In the genomic region with DNA sequence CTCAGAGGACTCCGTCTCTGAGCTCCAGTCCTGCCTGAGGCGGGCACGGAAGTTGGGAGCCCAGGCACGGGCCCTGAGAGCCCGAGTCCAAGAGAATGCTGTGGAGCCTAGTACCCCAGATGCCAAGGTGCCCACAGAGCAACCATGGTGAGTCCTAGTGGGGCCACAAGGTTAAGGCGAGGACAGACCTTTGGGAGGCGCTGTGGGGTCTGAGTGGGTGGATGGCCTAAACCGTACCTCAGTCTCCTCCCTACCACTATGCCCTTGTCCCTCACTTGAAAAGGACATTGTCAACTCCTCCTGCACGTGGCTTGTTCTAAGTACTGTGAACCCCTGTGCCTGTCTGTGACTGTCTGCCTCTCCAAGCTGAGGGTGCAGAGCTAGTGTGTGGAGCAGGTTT, we compare ENCODE assay signal across 9 mouse cellular contexts. TPM values are rescaled to one million over a fixed set of nuclear protein-coding genes. Genes with fewer than 3 reads are reported as not detected.
DNase-seq lines count a peak whose midpoint lies in the region; ATAC-seq and TF ChIP-seq lines count a peak whose summit lies in the region.
"Had no signal": no experiment of that assay in that cellular context is flagged by ENCODE, and none has a peak within 500 bp of the region (broad histone marks: within the 10 kb centered on the region; RNA-seq: fewer than 3 reads in every experiment).

No protein-coding gene starts in this region.

- peak overlapping the region; percentile 82 for H3K4me2 ChIP-seq in midbrain, embryonic 11.5 days
- H3K4me2 ChIP-seq in midbrain, embryonic 16.5 days (ENCODE audit: low read length): no peak overlapping the region; the same call in none of the 2 replicates
- H3K4me2 ChIP-seq in limb, embryonic 12.5 days: peak overlapping the region; percentile 84

- H3K27me3 ChIP-seq in midbrain, embryonic 11.5 days (ENCODE audit: control insufficient read depth, insufficient read depth, low read length): no peaks in the 10 kb centered on the region
- H3K27me3 ChIP-seq in midbrain, embryonic 16.5 days (ENCODE audit: control insufficient read depth, insufficient read depth, low read depth, low read length): no peaks in the 10 kb centered on the region
- no peaks in the 10 kb centered on the region; the same call in 1 of the 2 replicates for H3K27me3 ChIP-seq in erythroblast, embryonic 14.5 days (ENCODE audit: control insufficient read depth)
- no peaks in the 10 kb centered on the region for H3K27me3 ChIP-seq in limb, embryonic 12.5 days
- no peaks in the 10 kb centered on the region for H3K27me3 ChIP-seq in splenic B cell, adult 2 months (ENCODE audit: control insufficient read depth, insufficient read depth, low read length, poor library complexity, severe bottlenecking)

- H3K36me3 ChIP-seq in midbrain, embryonic 11.5 days (ENCODE audit: control insufficient read depth, insufficient read depth, low read length): peaks cover 26% of the 10 kb centered on the region
- H3K36me3 ChIP-seq in midbrain, embryonic 16.5 days (ENCODE audit: control insufficient read depth, insufficient read depth, low read length): 0 out of 2 replicates have a peak, but pooled peaks cover 2% of the 10 kb centered on the region
- H3K36me3 ChIP-seq in erythroblast, embryonic 14.5 days (ENCODE audit: control insufficient read depth): peaks cover 57% of the 10 kb centered on the region
- H3K36me3 ChIP-seq in limb, embryonic 12.5 days: peaks cover 53% of the 10 kb centered on the region
- H3K36me3 ChIP-seq in splenic B cell, adult 2 months (ENCODE audit: control insufficient read depth, insufficient read depth, low read length, poor library complexity, severe bottlenecking): peaks cover 7% of the 10 kb centered on the region; the same call in 1 of the 2 replicates

- ATAC-seq in midbrain, embryonic 11.5 days (ENCODE audit: low FRiP score): no peak
- no peak for ATAC-seq in midbrain, embryonic 16.5 days
- ATAC-seq in limb, embryonic 12.5 days (ENCODE audit: insufficient number of reproducible peaks, insufficient read depth, low FRiP score, low TSS enrichment, low read depth): no peak

- TF ChIP-seq CTCF in gastrocnemius, adult 2 months (IDR thresholded peaks at IDR 0.05): no peak

- intact Hi-C loops in gastrocnemius, adult 2 months (cut with DNase I): no loop called here

- no peak overlapping the region for H3K27ac ChIP-seq in midbrain, embryonic 11.5 days (ENCODE audit: low read depth, low read length)
- no peak overlapping the region for H3K27ac ChIP-seq in midbrain, embryonic 16.5 days (ENCODE audit: low read length)
- H3K27ac ChIP-seq in limb, embryonic 12.5 days: peak overlapping the region; percentile 53
- H3K27ac ChIP-seq in gastrocnemius, adult 2 months: no peak overlapping the region

- H3K4me3 ChIP-seq in midbrain, embryonic 11.5 days (ENCODE audit: low read depth, low read length): peak overlapping the region; percentile 83
- no peak overlapping the region for H3K4me3 ChIP-seq in midbrain, embryonic 16.5 days (ENCODE audit: low read depth, low read length)
- H3K4me3 ChIP-seq in erythroblast, embryonic 14.5 days (replicated peaks): peak overlapping the region; percentile 82
- peak overlapping the region; percentile 92 for H3K4me3 ChIP-seq in limb, embryonic 12.5 days (replicated peaks)
- H3K4me3 ChIP-seq in gastrocnemius, adult 2 months: no peak overlapping the region

- 72% methylated on average over 9 of the region's 9 CpGs for WGBS in midbrain, embryonic 11.5 days
- 71% methylated on average over 9 of the region's 9 CpGs for WGBS in midbrain, embryonic 16.5 days
- 83% methylated on average over 9 of the region's 9 CpGs for WGBS in limb, embryonic 12.5 days

- H3K9ac ChIP-seq in midbrain, embryonic 11.5 days (ENCODE audit: low read length): peak overlapping the region; percentile 91
- H3K9ac ChIP-seq in midbrain, embryonic 16.5 days (ENCODE audit: low read depth, low read length): no peak overlapping the region
- H3K9ac ChIP-seq in limb, embryonic 12.5 days (replicated peaks): peak overlapping the region; percentile 93

- no peak for DNase-seq in midbrain, embryonic 11.5 days (ENCODE audit: low spot score, missing footprints)
- DNase-seq in splenic B cell, adult 2 months (ENCODE audit: low read depth, low spot score): peak; percentile 26
- DNase-seq in gastrocnemius, adult 8-10 months (ENCODE audit: low spot score in 2 of 2): no peak
- DNase-seq in gastrocnemius, adult 2 months: no peak
- DNase-seq in right cerebral cortex, postnatal 4 days: no peak
- DNase-seq: lung, postnatal 4 days had no signal

- H3K9me3 ChIP-seq in midbrain, embryonic 11.5 days (ENCODE audit: control insufficient read depth, low read length): no peaks in the 10 kb centered on the region
- H3K9me3 ChIP-seq in midbrain, embryonic 16.5 days (replicated peaks; ENCODE audit: control insufficient read depth, low read length, poor library complexity, severe bottlenecking): no peaks in the 10 kb centered on the region
- H3K9me3 ChIP-seq in erythroblast, embryonic 14.5 days (ENCODE audit: control insufficient read depth, low read length): no peaks in the 10 kb centered on the region; the same call in 1 of the 2 replicates
- no peaks in the 10 kb centered on the region for H3K9me3 ChIP-seq in limb, embryonic 12.5 days

- H3K4me1 ChIP-seq in midbrain, embryonic 11.5 days (ENCODE audit: control insufficient read depth, insufficient read depth, low read length): peaks cover 25% of the 10 kb centered on the region
- H3K4me1 ChIP-seq in midbrain, embryonic 16.5 days (ENCODE audit: control insufficient read depth, insufficient read depth, low read length): peaks cover 18% of the 10 kb centered on the region
- H3K4me1 ChIP-seq in erythroblast, embryonic 14.5 days (ENCODE audit: control insufficient read depth): peaks cover 86% of the 10 kb centered on the region
- H3K4me1 ChIP-seq in limb, embryonic 12.5 days (replicated peaks): peaks cover 33% of the 10 kb centered on the region

RNA-seq across cellular contexts. Expression of a gene that starts 1.5 kb away (rescaled TPM):
- polyA plus RNA-seq in midbrain, embryonic 11.5 days (2014; fragmentation: Nextera tagmentation; extraction: Ambion mirVana): 25.7 and 35.8 TPM in 2 replicates
- 5.7 and 6.2 TPM in 2 replicates for polyA plus RNA-seq in midbrain, embryonic 16.5 days (2015; fragmentation: Nextera tagmentation; extraction: Ambion mirVana)
- 94.9 and 97.5 TPM in 2 replicates for polyA plus RNA-seq in erythroblast, embryonic 14.5 days (2012)
- polyA plus RNA-seq in limb, embryonic 12.5 days (2016; fragmentation: Nextera tagmentation; extraction: Ambion mirVana): 52.3 and 52.7 TPM in 2 replicates
- 1 to 10 TPM in 1 of 4 experiments, under 1 TPM in 3; 0.47 to 1.0 (median 0.83) TPM for total RNA-seq in gastrocnemius, adult 8-10 months (2022)
- total RNA-seq in gastrocnemius, adult 2 months (2021): 1 to 10 TPM in 1 of 2 experiments, under 1 TPM in 1; 0.78 to 1.5 TPM

RNA-seq across cellular contexts. Expression of a gene that starts 7.4 kb away (rescaled TPM):
- 176 and 195 TPM in 2 replicates for polyA plus RNA-seq in midbrain, embryonic 11.5 days (2014; fragmentation: Nextera tagmentation; extraction: Ambion mirVana)
- 156 and 157 TPM in 2 replicates for polyA plus RNA-seq in midbrain, embryonic 16.5 days (2015; fragmentation: Nextera tagmentation; extraction: Ambion mirVana)
- 4.8 and 8.0 TPM in 2 replicates for polyA plus RNA-seq in erythroblast, embryonic 14.5 days (2012)
- polyA plus RNA-seq in limb, embryonic 12.5 days (2016; fragmentation: Nextera tagmentation; extraction: Ambion mirVana): 299 and 305 TPM in 2 replicates
- 10 to 100 TPM; 42.7 to 49.4 (median 45.2) TPM for total RNA-seq in gastrocnemius, adult 8-10 months (2022)
- 10 to 100 TPM; 40.5 to 44.8 TPM for total RNA-seq in gastrocnemius, adult 2 months (2021)

RNA-seq across cellular contexts. Expression of a gene that starts 18.2 kb away (rescaled TPM):
- 2.8 and 4.3 TPM in 2 replicates for polyA plus RNA-seq in midbrain, embryonic 11.5 days (2014; fragmentation: Nextera tagmentation; extraction: Ambion mirVana)
- 1.8 and 2.0 TPM in 2 replicates for polyA plus RNA-seq in midbrain, embryonic 16.5 days (2015; fragmentation: Nextera tagmentation; extraction: Ambion mirVana)
- polyA plus RNA-seq in erythroblast, embryonic 14.5 days (2012): 22.2 and 31.8 TPM in 2 replicates
- polyA plus RNA-seq in limb, embryonic 12.5 days (2016; fragmentation: Nextera tagmentation; extraction: Ambion mirVana): 11.9 and 13.9 TPM in 2 replicates
- 10 to 100 TPM; 11.7 to 14.4 (median 13.9) TPM for total RNA-seq in gastrocnemius, adult 8-10 months (2022)
- total RNA-seq in gastrocnemius, adult 2 months (2021): 10 to 100 TPM; 11.3 to 25.5 TPM

RNA-seq across cellular contexts. Expression of a gene that starts 41.9 kb away (rescaled TPM):
- 6.0 and 6.4 TPM in 2 replicates for polyA plus RNA-seq in midbrain, embryonic 11.5 days (2014; fragmentation: Nextera tagmentation; extraction: Ambion mirVana)
- 8.4 and 8.9 TPM in 2 replicates for polyA plus RNA-seq in midbrain, embryonic 16.5 days (2015; fragmentation: Nextera tagmentation; extraction: Ambion mirVana)
- polyA plus RNA-seq in erythroblast, embryonic 14.5 days (2012): 0.07 and 0.08 TPM in 2 replicates
- polyA plus RNA-seq in limb, embryonic 12.5 days (2016; fragmentation: Nextera tagmentation; extraction: Ambion mirVana): 5.9 and 8.4 TPM in 2 replicates
- under 1 TPM; 0.92 to 0.96 (median 0.93) TPM for total RNA-seq in gastrocnemius, adult 8-10 months (2022)
- total RNA-seq in gastrocnemius, adult 2 months (2021): 1 to 10 TPM; 1.0 to 1.1 TPM

RNA-seq across cellular contexts. Expression of a gene that starts 42.1 kb away (rescaled TPM):
- polyA plus RNA-seq in midbrain, embryonic 11.5 days (2014; fragmentation: Nextera tagmentation; extraction: Ambion mirVana): 43.0 and 43.7 TPM in 2 replicates
- 93.8 and 101 TPM in 2 replicates for polyA plus RNA-seq in midbrain, embryonic 16.5 days (2015; fragmentation: Nextera tagmentation; extraction: Ambion mirVana)
- 0.16 and 0.80 TPM in 2 replicates for polyA plus RNA-seq in erythroblast, embryonic 14.5 days (2012)
- polyA plus RNA-seq in limb, embryonic 12.5 days (2016; fragmentation: Nextera tagmentation; extraction: Ambion mirVana): 39.0 and 48.0 TPM in 2 replicates
- 10 to 100 TPM; 38.7 to 49.7 (median 44.0) TPM for total RNA-seq in gastrocnemius, adult 8-10 months (2022)
- total RNA-seq in gastrocnemius, adult 2 months (2021): 10 to 100 TPM; 39.3 to 45.5 TPM

Comparison
In these comparisons a context has a peak if more than half of its experiments do, and no peak if none do; other contexts are left out.
1. H3K4me3 ChIP-seq: peak in midbrain, embryonic 11.5 days (single experiment), erythroblast, embryonic 14.5 days (single experiment) and limb, embryonic 12.5 days (single experiment); none in midbrain, embryonic 16.5 days (single experiment) and gastrocnemius, adult 2 months (single experiment).
2. RNA of a gene that starts 7.4 kb away (polyA plus RNA-seq): 299 to 305 TPM in limb, embryonic 12.5 days, 176 to 195 TPM in midbrain, embryonic 11.5 days and 156 to 157 TPM in midbrain, embryonic 16.5 days; 4.8 to 8.0 TPM in erythroblast, embryonic 14.5 days; every median in the first group is over 10 times any median in the second.